Mouse (Mus musculus): ENCODE results near the gene Il22ra2.
"Not testable (repeated sequence)": the region's sequence is repeated elsewhere in the genome, so short reads cannot be mapped to it uniquely, and the experiment has no call there.

The Il22ra2 gene

DNA sequence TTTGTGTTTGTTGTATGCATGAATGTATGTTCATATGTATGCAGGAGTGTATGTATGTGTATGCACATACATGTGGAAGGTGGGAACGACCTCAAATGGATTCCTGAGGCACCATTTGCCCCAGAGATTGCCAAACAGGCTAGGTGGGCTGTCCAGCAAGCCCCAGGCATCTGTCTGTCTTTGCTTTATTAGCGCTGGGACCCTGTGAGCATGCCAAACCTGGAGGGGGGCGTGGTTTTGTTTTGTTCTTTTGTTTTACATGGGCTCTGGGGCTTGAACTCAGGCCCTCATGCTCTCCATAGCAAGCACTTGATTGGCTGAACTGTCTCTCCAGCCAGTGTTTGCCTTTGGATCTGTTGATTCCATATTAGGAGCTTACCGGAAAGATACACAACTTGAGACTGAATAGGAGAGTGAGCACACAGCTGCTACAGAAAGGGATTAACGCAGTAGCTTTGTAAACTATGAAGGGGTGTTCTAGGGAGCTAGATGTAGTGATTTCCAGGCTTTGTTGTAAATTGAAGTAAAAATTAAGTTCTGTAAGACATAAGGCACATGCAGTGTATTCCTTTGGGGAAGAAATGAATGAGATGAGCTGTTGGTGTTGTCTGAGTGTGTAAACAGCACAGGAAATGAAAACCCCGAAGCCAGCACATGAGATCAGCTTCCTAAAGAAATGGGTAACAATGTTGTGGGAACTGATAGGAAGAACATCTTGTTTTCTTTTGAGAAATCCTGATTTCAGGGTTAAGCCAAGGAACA lies 22.3 kb upstream of the Il22ra2 start:
- in situ Hi-C loops (cut with MboI) = loop anchor here (10.0 kb wide), 1 partner anchor 85 kb away; no protein-coding TSS in a partner anchor

DNA sequence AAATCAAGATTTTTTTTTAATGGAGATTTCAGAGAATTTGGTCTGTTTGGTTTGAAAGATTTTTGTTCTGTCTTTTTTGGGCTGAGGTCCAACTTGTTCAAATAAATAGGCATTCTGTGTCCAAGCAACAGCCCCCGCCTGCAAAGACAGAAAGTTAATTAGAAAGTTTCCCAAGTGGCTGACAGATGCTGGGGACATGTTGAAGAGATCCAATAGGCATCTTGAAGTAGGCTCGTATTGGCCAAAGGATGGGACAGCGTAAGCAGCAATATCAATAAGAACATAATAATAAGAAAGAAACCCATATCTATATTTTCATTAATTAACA lies 21.7 kb upstream of the Il22ra2 start:
- in situ Hi-C loops (cut with MboI) = no loop called here

DNA sequence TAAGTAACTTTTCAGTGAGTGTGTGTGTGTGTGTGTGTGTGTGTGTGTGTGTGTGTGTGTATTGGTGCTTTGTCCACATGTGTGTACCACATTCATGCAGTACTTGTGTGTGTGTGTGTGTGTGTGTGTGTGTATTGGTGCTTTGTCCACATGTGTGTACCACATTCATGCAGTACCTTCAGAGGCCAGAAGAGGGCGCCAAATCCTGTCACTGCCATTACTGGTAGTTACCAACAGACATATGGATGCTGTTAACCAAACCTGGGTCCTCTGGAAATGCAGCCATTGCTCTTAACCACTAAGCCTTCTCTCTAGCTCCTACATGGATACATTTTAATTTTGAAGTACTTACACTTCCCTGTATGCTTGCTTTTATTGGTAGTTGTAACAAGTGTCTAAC lies 20.3 kb upstream of the Il22ra2 start:
- in situ Hi-C loops (cut with MboI) = not testable (repeated sequence)

DNA sequence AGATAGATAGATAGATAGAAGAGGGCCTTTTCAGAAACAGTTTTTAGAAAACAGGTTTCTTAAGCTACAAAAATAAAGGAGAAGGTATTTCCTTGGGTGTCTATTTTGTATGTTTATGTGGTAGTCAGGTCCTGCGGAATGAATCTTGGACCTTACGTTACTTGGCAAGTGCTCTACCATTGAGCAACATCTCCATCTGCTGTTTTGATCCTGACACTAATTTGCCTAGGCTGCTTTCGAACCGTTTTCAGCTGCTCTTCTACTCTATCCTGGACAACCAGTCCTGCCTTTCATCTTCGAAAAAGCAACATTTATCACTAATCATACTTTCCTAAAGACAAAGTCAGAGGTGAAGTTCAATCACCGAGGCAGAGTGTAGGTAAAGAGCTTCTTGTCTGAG lies 18.6 kb upstream of the Il22ra2 start:
- in situ Hi-C loops (cut with MboI) = no loop called here

DNA sequence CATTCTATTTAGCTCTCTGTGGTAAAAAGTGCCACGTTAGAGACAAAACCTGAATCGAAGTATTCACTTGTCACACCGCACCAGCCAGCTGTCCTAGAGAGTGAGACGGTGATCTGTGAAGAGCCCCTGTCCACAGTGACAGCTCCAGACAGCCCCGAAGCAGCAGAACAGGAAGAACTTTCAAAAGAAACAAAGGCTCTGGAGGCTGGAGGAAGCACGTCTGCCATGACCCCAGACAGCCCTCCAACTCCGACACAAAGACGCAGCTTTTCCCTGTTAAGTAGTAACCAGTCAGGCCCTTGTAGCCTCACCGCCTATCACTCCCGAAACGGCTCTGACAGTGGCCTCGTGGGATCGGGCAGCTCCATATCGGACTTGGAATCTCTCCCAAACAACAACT lies 12.7 kb upstream of the Il22ra2 start:
- in situ Hi-C loops (cut with MboI) = no loop called here

DNA sequence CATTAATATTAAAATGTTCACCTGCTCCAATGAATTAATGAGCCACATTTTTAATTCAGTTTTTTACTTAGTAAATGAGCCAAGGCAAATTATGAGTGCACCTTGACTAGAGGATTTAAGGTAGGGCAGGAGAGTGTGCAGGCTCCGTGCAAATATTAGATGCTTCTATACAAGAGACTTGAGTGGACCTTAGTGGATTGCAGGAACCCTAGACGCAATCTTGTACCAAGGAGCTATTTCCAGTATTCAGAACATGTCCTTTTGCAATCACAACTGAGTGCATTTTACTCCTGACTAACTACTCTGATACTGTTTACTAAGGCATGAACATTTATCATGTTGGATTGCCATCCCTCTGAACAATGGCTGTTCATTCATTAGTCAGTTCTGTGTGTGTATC lies 10.2 kb upstream of the Il22ra2 start:
- in situ Hi-C loops (cut with MboI) = no loop called here

DNA sequence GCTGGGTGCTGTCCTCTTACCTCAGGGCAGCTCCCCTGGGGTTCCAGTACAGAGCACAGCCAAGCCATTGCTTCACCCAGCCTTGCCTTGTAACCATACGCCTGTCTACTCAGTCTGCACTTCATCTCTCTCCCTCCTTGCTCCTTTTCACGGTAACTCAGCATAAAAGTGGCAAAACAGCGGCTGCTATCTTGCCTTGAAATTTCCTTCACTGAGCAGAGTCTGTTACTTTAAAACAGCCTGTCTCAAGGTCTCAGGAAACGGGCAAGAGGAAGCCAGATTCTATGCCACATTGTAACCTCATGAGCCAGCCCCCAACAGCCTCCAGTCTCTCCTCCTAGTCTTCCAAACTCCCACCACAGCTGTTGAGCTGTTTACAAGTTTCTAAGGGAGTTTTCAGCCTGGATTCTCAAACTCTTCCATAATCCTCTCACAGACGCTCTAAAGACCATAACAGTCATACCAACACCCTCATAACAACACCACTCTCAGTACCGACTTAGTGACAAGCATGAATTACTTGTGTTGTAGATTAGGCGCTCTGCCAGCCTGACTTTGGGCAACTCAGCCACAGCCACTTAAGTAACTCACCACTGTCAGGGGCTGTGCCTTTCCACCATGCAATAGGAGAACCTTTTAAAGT lies 8.6 kb upstream of the Il22ra2 start:
- in situ Hi-C loops (cut with MboI) = no loop called here

DNA sequence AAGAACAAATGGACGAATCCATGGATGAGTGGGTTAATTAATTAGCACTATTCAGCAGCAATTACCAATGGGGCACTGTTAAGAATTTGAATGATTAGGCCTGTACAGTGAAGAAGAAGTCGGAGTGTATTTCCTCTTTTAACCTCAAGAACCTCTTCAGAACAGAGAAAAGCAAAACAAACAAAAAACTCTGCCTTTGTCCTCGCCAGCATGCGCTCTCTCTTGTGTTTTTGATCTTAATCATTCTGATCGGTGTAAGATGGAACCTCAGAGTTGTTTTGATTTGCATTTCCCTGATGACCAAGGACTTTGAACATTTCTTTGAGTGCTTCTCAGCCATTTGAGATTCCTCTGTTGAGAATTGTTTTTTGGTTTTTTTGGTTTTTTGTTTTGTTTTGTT lies 2.1 kb upstream of the Il22ra2 start:
- in situ Hi-C loops (cut with MboI) = no loop called here

DNA sequence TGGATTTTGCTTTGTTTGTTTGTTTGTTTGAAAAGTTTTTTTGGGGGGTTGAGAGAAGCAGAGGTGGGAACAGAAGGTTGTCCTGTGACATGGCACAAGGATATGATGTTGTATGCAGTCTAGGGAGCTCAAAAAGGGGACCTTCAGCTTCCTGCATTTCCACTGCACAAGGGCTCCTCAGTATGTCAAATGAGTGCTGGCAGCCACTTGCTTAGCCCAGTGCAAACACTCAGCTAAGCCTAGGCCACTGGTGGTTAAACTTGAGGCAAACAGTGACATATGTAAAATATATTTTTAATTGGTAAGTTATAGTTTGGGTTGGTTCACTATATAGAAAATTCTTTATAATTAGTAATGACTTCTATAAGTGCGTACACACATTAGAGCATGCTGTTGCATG lies 2.8 kb downstream of the Il22ra2 start:
- in situ Hi-C loops (cut with MboI) = no loop called here

DNA sequence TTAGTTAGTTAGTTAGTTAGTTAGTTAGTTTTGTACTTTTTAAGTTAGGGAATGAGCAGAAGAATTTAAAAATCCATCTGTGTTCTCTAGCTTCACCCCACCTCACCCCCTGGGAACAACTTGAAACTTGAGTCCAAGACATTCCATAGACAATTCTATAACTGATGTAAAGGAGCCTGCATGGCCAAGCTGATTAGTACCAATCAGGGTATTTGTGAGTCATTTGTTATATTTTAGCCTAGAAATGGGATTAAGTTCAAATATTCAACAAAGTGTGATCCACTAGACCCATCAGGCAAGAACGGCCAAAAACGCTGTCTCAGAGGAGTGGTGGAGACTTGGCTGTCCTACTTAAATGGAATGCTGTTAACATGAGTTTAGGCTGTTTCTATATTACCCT lies 5.5 kb downstream of the Il22ra2 start:
- in situ Hi-C loops (cut with MboI) = no loop called here

DNA sequence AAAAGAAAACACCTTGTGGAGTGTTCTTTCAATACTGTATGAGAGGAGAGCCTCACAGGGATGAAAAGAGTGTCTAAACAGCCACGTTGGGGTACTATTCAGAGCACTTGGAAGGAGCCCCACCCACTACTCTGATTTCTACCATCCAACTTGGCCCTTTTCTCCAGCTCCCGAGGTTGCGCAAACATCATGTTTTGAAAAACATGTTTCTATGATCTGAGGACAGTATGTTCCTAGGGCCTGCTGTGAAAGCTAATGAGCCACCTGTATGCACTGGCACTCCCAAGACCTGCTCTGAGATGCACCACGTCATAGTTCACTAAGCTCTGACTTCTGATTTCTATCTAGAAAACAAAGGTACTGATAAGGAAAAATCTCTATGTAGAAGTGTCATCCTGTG lies 6.0 kb downstream of the Il22ra2 start:
- in situ Hi-C loops (cut with MboI) = no loop called here

DNA sequence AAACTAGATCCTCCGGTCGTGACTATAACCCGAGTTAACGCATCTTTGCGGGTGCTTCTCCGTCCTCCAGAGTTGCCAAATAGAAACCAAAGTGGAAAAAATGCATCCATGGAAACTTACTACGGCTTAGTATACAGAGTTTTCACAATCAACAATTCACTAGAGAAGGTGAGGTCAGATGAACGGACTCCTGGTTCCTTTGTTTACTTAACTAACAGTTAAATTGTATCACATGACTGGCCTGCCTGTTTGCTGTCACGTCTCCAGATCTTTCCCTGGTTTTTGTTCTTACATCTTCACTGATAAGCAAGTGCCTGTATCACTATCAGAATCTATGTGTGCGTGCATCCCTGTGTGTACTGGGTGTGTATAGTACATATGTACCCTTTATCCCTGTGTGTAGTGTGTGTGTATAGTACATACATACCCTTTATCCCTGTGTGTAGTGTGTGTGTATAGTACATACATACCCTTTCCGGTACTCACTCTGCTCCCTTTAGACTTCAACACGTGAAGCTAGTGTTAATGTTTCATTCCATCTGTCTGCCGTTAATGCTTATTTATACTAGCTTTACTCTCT lies 9.9 kb downstream of the Il22ra2 start:
- in situ Hi-C loops (cut with MboI) = no loop called here

DNA sequence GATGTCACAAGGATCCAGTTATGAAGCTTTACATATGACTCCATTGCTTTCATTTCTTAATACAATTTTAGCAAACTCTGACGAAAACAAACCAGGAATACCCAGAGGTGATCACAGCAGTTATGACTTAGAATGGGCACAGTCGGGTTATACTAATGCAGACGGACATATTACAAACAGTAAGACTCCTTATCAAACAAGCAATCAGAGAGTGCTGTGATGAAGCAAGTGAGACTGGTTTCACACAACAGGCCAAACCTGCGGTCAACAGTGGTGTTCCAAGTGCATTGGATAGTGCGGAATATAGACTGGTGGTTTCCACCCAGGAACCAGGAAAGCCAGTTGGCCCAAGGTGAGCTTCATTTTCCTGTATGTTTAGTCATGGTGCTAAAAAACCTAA lies 17.1 kb downstream of the Il22ra2 start:
- in situ Hi-C loops (cut with MboI) = no loop called here

DNA sequence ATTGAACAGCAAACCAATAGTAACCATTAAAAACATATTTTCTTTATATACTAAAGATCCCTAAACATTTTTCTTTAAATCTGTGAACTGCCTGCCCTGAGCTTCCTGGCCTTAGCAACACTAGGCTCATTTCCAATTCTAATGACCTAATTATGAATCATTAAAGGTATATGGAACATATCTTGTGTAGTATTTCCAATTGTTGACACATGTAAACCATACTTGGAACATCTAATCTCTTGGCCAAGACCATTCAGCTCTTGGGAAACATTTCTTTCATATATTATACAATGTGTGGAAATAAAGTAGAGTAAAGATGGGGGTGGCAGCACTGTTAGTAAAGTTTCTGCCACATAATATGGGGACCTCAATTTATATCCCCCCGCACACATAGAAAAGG lies 17.8 kb downstream of the Il22ra2 start:
- in situ Hi-C loops (cut with MboI) = no loop called here

DNA sequence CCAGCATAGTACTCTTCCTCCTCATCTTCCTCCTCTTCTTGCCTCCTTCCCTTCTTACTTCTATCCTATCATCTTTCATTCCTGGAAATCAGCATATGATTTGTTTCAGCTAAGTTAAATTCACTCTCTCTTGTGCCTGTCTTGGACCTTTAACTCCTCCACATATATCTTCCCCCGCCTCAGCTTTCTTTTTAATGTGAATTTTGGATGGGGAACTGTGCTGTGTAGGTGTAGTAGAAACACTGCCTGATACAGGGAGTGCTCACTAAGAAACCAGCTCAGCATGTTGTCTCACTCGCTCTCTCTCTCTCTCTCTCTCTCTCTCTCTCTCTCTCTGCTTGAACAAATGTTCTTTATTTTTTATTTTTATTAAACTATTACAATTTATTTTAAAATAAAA lies 23.3 kb downstream of the Il22ra2 start:
- in situ Hi-C loops (cut with MboI) = no loop called here

DNA sequence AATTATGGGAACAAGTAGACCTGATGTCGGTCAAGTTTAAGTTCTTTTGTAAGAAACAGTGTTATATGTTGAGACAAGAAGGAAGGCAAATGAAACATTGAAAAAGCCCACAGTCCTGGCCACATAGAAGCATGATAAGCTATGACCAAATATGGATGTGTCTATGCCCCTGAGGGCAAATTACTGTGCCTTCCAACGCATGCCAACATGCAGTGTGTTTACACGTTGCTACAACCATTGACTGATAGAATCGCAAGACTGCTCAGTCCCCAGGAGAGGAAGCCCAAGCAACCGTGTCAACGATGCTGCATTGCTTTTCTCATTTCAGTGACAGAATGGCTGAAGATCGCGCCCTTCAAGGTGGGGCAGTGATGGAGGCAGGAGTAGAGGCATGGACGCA lies 35.6 kb downstream of the Il22ra2 start:
- in situ Hi-C loops (cut with MboI) = no loop called here

DNA sequence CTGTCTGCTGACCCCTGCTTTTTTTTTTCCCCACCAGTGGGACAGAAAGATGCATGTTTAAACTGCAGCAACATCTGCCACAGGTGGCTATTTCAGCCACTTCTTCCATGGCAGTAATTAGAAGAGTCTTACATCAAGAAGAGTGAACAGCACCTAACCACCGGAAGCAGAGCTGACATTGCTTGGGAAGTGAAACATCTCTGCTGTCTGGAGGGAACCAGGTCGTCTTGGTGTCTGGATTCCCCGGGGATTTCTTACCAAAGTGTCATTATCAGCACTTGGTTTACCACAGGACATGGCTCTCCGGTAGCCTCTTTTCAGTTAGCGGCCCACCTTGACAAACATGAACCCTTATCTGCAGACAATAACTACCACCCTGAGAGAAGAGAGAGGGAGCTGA lies 38.2 kb downstream of the Il22ra2 start:
- in situ Hi-C loops (cut with MboI) = no loop called here

DNA sequence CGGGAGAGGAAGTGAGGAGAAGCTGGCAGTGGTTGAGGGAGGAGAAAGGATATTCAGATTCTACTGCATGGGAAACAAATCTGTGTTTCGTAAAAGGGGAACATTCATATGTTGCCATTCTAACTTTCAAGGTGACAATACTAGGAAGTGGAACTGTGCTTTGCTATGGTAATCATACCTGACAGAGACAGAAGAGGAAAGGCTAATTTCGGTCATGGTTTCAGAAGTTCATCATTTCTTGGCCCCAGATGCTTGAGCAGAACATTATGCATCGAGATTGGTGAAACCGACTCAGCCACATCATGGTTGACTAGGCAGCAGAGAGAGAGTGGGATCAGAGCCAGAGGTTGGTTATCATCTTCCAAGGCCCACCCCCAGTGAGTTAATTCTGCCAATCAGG lies 47.2 kb downstream of the Il22ra2 start:
- in situ Hi-C loops (cut with MboI) = no loop called here

DNA sequence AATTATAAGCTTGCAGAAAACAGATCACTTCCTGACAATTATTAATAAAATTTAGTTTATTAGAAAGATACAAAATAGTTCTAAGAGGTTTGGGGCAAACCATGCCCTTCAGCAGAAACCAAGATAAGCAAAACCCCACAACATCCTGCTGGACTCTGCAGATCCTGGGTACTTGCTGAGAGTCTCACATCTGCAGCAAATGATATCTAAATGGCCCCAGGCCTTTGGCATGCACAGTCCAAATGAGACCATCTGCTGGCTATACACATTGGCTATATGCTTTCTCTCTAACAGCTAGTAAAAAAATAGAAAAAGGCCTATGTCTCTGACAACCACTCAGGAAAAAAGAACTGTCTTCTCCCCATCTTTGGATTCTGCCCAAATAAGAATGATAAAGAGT lies 50.2 kb downstream of the Il22ra2 start:
- in situ Hi-C loops (cut with MboI) = no loop called here

DNA sequence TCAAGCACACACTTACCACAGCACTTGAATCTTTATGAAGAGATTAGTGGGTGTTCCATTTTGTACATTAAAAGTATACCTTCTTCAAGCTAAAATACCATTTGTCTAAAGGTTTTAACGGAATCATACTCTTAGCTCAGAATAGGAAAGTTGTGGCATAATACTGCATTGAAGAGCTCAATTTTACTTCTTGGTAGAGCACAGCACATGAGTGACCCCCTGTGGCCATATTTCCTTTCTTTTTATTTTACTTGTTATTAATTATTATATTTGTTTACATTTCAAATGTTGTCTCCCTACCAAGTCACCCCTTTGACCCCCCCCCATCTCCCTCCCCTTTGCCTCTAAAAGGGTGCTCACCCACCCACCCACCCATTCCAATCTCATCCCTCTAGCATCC lies 51.3 kb downstream of the Il22ra2 start:
- in situ Hi-C loops (cut with MboI) = no loop called here

Data from mature B cell (primary cell).